Mouse (Mus musculus): ENCODE data around the gene Lbh.

Lbh gene

DNA sequence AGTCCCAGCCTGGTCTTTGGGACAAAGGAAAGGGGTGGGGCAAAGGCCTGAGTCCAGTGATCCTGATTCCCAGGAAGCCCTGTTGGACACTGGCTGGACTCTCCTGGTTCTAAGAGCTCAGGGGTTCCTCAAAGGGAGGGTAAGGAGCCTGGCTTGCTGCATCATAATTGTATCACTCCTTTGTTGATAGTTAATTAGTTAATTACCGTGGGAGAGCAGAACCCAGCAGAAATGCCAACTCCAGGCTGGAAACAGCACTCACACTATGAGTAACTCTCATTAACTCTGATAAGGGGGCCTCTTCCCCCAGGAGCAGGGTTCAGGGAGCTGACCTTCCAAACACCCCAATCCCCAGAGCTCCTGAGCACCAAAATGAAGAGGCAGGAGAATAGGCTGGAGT is 59.5 kb downstream of the Lbh start:
- DNase-seq = no peak

DNA sequence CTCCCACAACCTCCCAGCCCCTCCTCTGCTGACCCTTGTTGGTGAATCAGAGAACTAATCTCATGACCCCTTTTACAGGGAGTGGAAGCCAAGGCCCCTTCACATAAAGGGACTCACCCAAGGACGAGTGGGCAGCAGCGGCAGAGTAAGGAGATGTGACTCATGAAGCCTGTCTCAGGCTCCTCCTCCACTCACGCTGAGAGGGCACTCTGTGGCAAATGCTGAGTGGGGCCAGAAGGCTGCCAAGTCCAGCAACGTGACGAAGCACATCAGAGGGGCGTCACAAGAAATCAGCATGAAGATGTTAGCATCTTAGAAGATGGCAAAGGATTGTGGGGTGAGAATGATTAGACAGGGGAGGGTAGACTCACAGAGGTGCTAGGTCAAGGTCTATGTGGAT is 64.1 kb downstream of the Lbh start:
- no peak for DNase-seq

- no peak for DNase-seq
Measured at GRCm38 (mm10) chr17:72983471-72983870, 65.4 kb downstream of the Lbh start.

GRCm38 (mm10) chr17:72989025-72989424 is 70.9 kb downstream of the Lbh start:
- no peak for DNase-seq

All from embryo, embryonic 11 days (tissue).